Mouse (Mus musculus): Measurements from ENCODE around the gene Fam205a2.
"Not testable (repeated sequence)": the region's sequence is repeated elsewhere in the genome, so short reads cannot be mapped to it uniquely, and the experiment has no call there.

Fam205a2 gene

DNA sequence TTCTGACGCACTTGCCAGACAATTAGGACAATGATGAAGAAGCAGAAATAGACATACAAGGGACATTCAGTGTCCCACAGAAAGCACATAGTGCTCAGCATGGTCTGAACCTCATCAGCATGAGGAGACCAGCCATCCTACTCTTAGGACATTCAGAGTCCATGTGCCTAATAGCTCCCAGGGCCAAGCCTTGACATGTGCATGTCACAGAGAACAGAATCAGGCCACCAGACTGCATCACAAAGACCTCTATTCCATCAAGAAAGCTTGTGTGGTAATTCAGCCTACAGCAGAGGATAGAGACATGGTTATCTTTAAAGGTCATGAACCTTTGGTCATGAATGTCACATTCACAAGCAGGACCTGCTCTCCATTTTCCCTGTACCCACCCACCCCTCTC, at the start of gene Fam205a2:
Gene Fam205a2 (minus strand): TSS at position 101 of the 400 bp plus-strand sequence.
- not testable (repeated sequence) for DNase-seq

Measured in lung, adult 18-20 months (tissue).